Mouse (Mus musculus) MEL (cell line): ENCODE results near the gene Necab2. TPM values are rescaled to one million over a fixed set of nuclear protein-coding genes. Genes with fewer than 3 reads are reported as not detected.

ENCODE experiments used
- DNase-seq: peaks from one replicate; pipeline ENCODE4 v3.0.0; 2011; ENCODE audit warnings: low read depth, low spot score
- H3K27ac ChIP-seq: 2 replicates; pipeline ENCODE4 v1.5.1; 2012; ENCODE audit warnings: low read depth, mild to moderate bottlenecking, control low read depth, low read length, moderate library complexity; ENCODE audit not compliant: control insufficient read depth
- H3K27me3 ChIP-seq, 2 experiments: fragments of 150-350 bp in 1 of 2; sonication (generic) in 1 of 2; 2 replicates each; pipeline ENCODE4 v1.6.1; 2012; ENCODE audit warnings: low read length in 2 of 2, mild to moderate bottlenecking in 2 of 2, improper control_type of control experiment in 1 of 2, moderate library complexity in 1 of 2; ENCODE audit not compliant: insufficient read depth in 2 of 2, control insufficient read depth in 1 of 2
- H3K36me3 ChIP-seq, 2 experiments: 2 replicates each; pipeline ENCODE4 v1.6.1; 2012 to 2014; ENCODE audit warnings: low read length in 2 of 2, improper control_type of control experiment in 1 of 2, inconsistent platforms in 1 of 2, mild to moderate bottlenecking in 1 of 2; ENCODE audit not compliant: insufficient read depth in 2 of 2, control insufficient read depth in 1 of 2
- H3K4me1 ChIP-seq, 2 experiments: fragments of 150-350 bp in 1 of 2; sonication (generic) in 1 of 2; 2 replicates each; pipeline ENCODE4 v1.6.1; 2012; ENCODE audit warnings: low read length in 2 of 2, improper control_type of control experiment in 1 of 2, mild to moderate bottlenecking in 1 of 2; ENCODE audit not compliant: insufficient read depth in 2 of 2, control insufficient read depth in 1 of 2
- H3K4me3 ChIP-seq, 2 experiments: fragments of 150-350 bp in 1 of 2; sonication (generic) in 1 of 2; 2 replicates each; pipeline ENCODE4 v1.5.1; 2012; ENCODE audit warnings: low read depth in 2 of 2, low read length in 2 of 2, mild to moderate bottlenecking in 2 of 2, moderate library complexity in 2 of 2, control low read depth in 1 of 2, improper control_type of control experiment in 1 of 2; ENCODE audit not compliant: control insufficient read depth in 1 of 2, insufficient read depth in 1 of 2
- H3K79me2 ChIP-seq: 2 replicates; pipeline ENCODE4 v1.6.1; 2012; ENCODE audit warnings: mild to moderate bottlenecking, low read length, moderate library complexity; ENCODE audit not compliant: control insufficient read depth, poor library complexity, insufficient read depth
- H3K9ac ChIP-seq: 2 replicates; pipeline ENCODE4 v1.6.1; 2012; ENCODE audit warnings: low read depth, mild to moderate bottlenecking, control low read depth, low read length, moderate library complexity; ENCODE audit not compliant: control insufficient read depth, poor library complexity, severe bottlenecking
- H3K9me3 ChIP-seq: fragments of 150-350 bp; sonication (generic); replicated peaks from 2 replicates; pipeline ENCODE4 v1.6.1; 2012; ENCODE audit warnings: mild to moderate bottlenecking, low read length, improper control_type of control experiment, moderate library complexity; ENCODE audit not compliant: insufficient read depth
- BHLHE40 ChIP-seq: IDR thresholded peaks from 2 replicates; pipeline ENCODE4 v1.6.1; 2012; ENCODE audit warnings: low read depth, mild to moderate bottlenecking, inconsistent platforms, low read length, improper control_type of control experiment, borderline replicate concordance
- CHD2 ChIP-seq: IDR thresholded peaks from 2 replicates; pipeline ENCODE4 v1.6.1; 2011; ENCODE audit warnings: low read length, improper control_type of control experiment
- CTCF ChIP-seq, 3 experiments: IDR thresholded peaks in 2 of 3; conservative IDR thresholded peaks in 1 of 3; 2 replicates each; pipeline ENCODE4 v1.5.1; 2011 to 2012; ENCODE audit warnings: low read length in 3 of 3, low read depth in 2 of 3, mild to moderate bottlenecking in 2 of 3, improper control_type of control experiment in 1 of 3, inconsistent platforms in 1 of 3, mixed read lengths in 1 of 3, moderate library complexity in 1 of 3; ENCODE audit not compliant: control insufficient read depth in 1 of 3, insufficient read depth in 1 of 3, poor library complexity in 1 of 3, severe bottlenecking in 1 of 3
- E2F4 ChIP-seq: IDR thresholded peaks from 2 replicates; pipeline ENCODE4 v1.6.1; 2011; ENCODE audit warnings: low read depth, low read length, improper control_type of control experiment, borderline replicate concordance
- EP300 ChIP-seq, 2 experiments: IDR thresholded peaks; 2 replicates each; pipeline ENCODE4 v1.6.1; 2011; ENCODE audit warnings: improper control_type of control experiment in 2 of 2, low read length in 2 of 2, low read depth in 1 of 2, mild to moderate bottlenecking in 1 of 2
- ETS1 ChIP-seq: IDR thresholded peaks from 2 replicates; pipeline ENCODE4 v1.6.1; 2012; ENCODE audit warnings: low read depth, mild to moderate bottlenecking, inconsistent platforms, low read length, improper control_type of control experiment, moderate library complexity
- GABPA ChIP-seq: IDR thresholded peaks from 2 replicates; pipeline ENCODE4 v1.6.1; 2012; ENCODE audit warnings: low read depth, mild to moderate bottlenecking, inconsistent platforms, low read length, improper control_type of control experiment, moderate library complexity
- HCFC1 ChIP-seq: IDR thresholded peaks from 2 replicates; pipeline ENCODE4 v1.6.1; 2012; ENCODE audit warnings: low read depth, mild to moderate bottlenecking, inconsistent platforms, low read length, improper control_type of control experiment, moderate library complexity
- MAX ChIP-seq: IDR thresholded peaks from 2 replicates; pipeline ENCODE4 v1.6.1; 2011; ENCODE audit warnings: low read length, improper control_type of control experiment
- MEF2A ChIP-seq: IDR thresholded peaks from 2 replicates; pipeline ENCODE4 v1.6.1; 2014; ENCODE audit warnings: low read depth, mild to moderate bottlenecking, inconsistent platforms, low read length, improper control_type of control experiment; ENCODE audit not compliant: poor library complexity, insufficient replicate concordance, severe bottlenecking; ENCODE audit errors: extremely low read depth
- MXI1 ChIP-seq: IDR thresholded peaks from 2 replicates; pipeline ENCODE4 v1.6.1; 2011; ENCODE audit warnings: mild to moderate bottlenecking, low read depth, low read length, improper control_type of control experiment
- MYC ChIP-seq: IDR thresholded peaks from 2 replicates; pipeline ENCODE4 v1.6.1; 2011; ENCODE audit warnings: low read depth, mild to moderate bottlenecking, low read length, improper control_type of control experiment, moderate library complexity
- NELFE ChIP-seq: IDR thresholded peaks from 2 replicates; pipeline ENCODE4 v1.6.1; 2011; ENCODE audit warnings: low read depth, low read length, improper control_type of control experiment
- NRF1 ChIP-seq: IDR thresholded peaks from 2 replicates; pipeline ENCODE4 v1.6.1; 2014; ENCODE audit warnings: low read depth, mild to moderate bottlenecking, inconsistent platforms, low read length, improper control_type of control experiment, moderate library complexity; ENCODE audit not compliant: poor library complexity, insufficient read depth, severe bottlenecking
- POLR2A ChIP-seq, 2 experiments: IDR thresholded peaks; 2 replicates each; pipeline ENCODE4 v1.6.1; 2011 to 2012; ENCODE audit warnings: low read length in 2 of 2, mild to moderate bottlenecking in 2 of 2, control low read depth in 1 of 2, improper control_type of control experiment in 1 of 2, low read depth in 1 of 2, moderate library complexity in 1 of 2; ENCODE audit not compliant: control insufficient read depth in 1 of 2, insufficient read depth in 1 of 2, poor library complexity in 1 of 2
- POLR2AphosphoS2 ChIP-seq: IDR thresholded peaks from 2 replicates; pipeline ENCODE4 v1.6.1; 2011; ENCODE audit warnings: low read length, improper control_type of control experiment
- POLR2AphosphoS5 ChIP-seq: IDR thresholded peaks from 2 replicates; pipeline ENCODE4 v1.6.1; 2012; ENCODE audit warnings: low read depth, borderline replicate concordance, mild to moderate bottlenecking, inconsistent platforms, low read length, moderate library complexity, mixed read lengths
- RAD21 ChIP-seq: IDR thresholded peaks from 2 replicates; pipeline ENCODE4 v1.6.1; 2011; ENCODE audit warnings: mild to moderate bottlenecking, low read depth, low read length, improper control_type of control experiment
- RCOR1 ChIP-seq: IDR thresholded peaks from 2 replicates; pipeline ENCODE4 v1.6.1; 2012; ENCODE audit warnings: low read depth, mild to moderate bottlenecking, inconsistent platforms, low read length, improper control_type of control experiment
- SIN3A ChIP-seq: IDR thresholded peaks from 2 replicates; pipeline ENCODE4 v1.6.1; 2012; ENCODE audit warnings: low read length, improper control_type of control experiment, inconsistent platforms
- SMC3 ChIP-seq: IDR thresholded peaks from 2 replicates; pipeline ENCODE4 v1.6.1; 2011; ENCODE audit warnings: low read depth, low read length, improper control_type of control experiment
- USF2 ChIP-seq, 2 experiments: IDR thresholded peaks; 2 replicates each; pipeline ENCODE4 v1.6.1; 2011 to 2012; ENCODE audit warnings: improper control_type of control experiment in 2 of 2, low read length in 2 of 2, borderline replicate concordance in 1 of 2, inconsistent platforms in 1 of 2, low read depth in 1 of 2, mild to moderate bottlenecking in 1 of 2; ENCODE audit not compliant: insufficient read depth in 1 of 2
- ZC3H11A ChIP-seq: IDR thresholded peaks from 2 replicates; pipeline ENCODE4 v1.6.1; 2012; ENCODE audit warnings: low read depth, mild to moderate bottlenecking, inconsistent platforms, low read length, improper control_type of control experiment
- ZKSCAN1 ChIP-seq: IDR thresholded peaks from 2 replicates; pipeline ENCODE4 v1.6.1; 2012; ENCODE audit warnings: low read depth, mild to moderate bottlenecking, inconsistent platforms, low read length, improper control_type of control experiment, moderate library complexity
- ZMIZ1 ChIP-seq: IDR thresholded peaks from 2 replicates; pipeline ENCODE4 v1.6.1; 2012; ENCODE audit warnings: low read depth, mild to moderate bottlenecking, inconsistent platforms, low read length, improper control_type of control experiment, moderate library complexity
- ZNF384 ChIP-seq: IDR thresholded peaks from 2 replicates; pipeline ENCODE4 v1.6.1; 2012; ENCODE audit warnings: low read depth, mild to moderate bottlenecking, inconsistent platforms, low read length, improper control_type of control experiment
- polyA plus RNA-seq, 2 experiments: library from polyadenylated mRNA; stranded (reverse) in 1 of 2; unstranded in 1 of 2; fragments of >175 nt in 1 of 2; fragments of >200 nt in 1 of 2; gene quantifications; 2 replicates each; pipeline versions ENCODE4 v1.2.1 to v1.2.4; 2012; ENCODE audit warnings: low replicate concordance in 2 of 2, low read depth in 1 of 2; ENCODE audit not compliant: insufficient read length in 2 of 2, insufficient read depth in 1 of 2, missing spikeins in 1 of 2
- total RNA-seq: library from RNA; depleted of rRNA; stranded (reverse); fragments of 300-350 nt; gene quantifications from 2 replicates; pipeline ENCODE4 v1.2.3, GENCODE M21; 2012

Gene Necab2
- total and polyA plus RNA-seq, 3 experiments: 0.06 TPM; not detected in 2

DNA sequence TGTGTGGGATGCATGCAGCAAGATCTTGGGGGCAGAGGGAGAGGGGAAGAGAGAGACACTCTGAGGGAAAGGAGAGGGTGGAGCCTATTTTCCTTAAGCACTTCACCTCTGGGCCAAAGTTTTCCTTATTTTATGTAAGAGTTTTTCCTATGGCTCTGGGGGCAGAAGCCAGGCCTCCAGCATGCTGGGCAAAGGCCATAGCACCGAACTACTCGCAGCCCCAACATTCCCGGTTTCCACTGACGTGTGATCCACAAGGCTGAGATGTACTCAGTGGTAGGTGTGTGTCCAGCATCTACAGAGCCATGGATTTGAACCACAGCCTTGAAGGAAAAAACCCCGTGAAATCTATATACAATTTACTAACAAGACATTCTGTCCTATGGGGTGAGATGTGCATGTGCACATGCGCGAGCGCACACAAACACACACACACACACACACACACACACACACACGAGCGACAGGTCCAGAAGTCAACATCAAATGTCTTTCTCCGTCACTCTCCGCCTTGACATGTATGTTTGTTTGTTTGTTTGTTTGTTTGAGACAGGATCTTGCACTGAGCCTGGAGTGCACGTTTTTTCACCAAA is 12.8 kb upstream of the Necab2 start, which contains the start of gene Osgin1:
Gene Osgin1, plus strand, starts transcription at position 543 of the 593 bp plus-strand sequence.
- TF ChIP-seq POLR2AphosphoS5 (no peak), BHLHE40 (no peak), POLR2A (IDR thresholded peaks at IDR 0.05; ENCODE audit: control insufficient read depth in 1 of 2, insufficient read depth in 1 of 2, low read depth in 1 of 2, low read length in 2 of 2, poor library complexity in 1 of 2) (no peak), POLR2AphosphoS2 (no peak), NELFE (no peak), ZC3H11A (no peak), GABPA (no peak), ETS1 (no peak), NRF1 (no peak), MXI1 (no peak), MAX (no peak), CHD2 (no peak)
- H3K9ac ChIP-seq: no peak within 1 kb of the TSS
- peaks cover 0 to 8% of the 10 kb centered on the region in 2 experiments; a peak in 2 of 4 replicates for H3K4me1 ChIP-seq

GRCm38 (mm10) chr8:119434569-119434968 is 11.9 kb upstream of the Necab2 start:
- no peaks in the 10 kb centered on the region for H3K27me3 ChIP-seq
- peaks cover 0 to 8% of the 10 kb centered on the region in 2 experiments; a peak in 2 of 4 replicates for H3K4me1 ChIP-seq
- TF ChIP-seq ZKSCAN1 (no peak), SIN3A (no peak), EP300 (IDR thresholded peaks at IDR 0.05; ENCODE audit: low read depth in 1 of 2, low read length in 2 of 2) (no peak), MEF2A (no peak), ZMIZ1 (no peak), ZNF384 (no peak), POLR2AphosphoS2 (no peak), MAX (no peak), E2F4 (no peak), RAD21 (no peak), GABPA (no peak), RCOR1 (no peak), SMC3 (no peak), POLR2A (IDR thresholded peaks at IDR 0.05; ENCODE audit: control insufficient read depth in 1 of 2, insufficient read depth in 1 of 2, low read depth in 1 of 2, low read length in 2 of 2, poor library complexity in 1 of 2) (no peak), USF2 (IDR thresholded peaks at IDR 0.05; ENCODE audit: borderline replicate concordance in 1 of 2, insufficient read depth in 1 of 2, low read depth in 1 of 2, low read length in 2 of 2) (no peak), MYC (no peak), CTCF (IDR thresholded peaks at IDR 0.05 in 2 of 3, conservative IDR thresholded peaks at IDR 0.05 in 1 of 3; ENCODE audit: control insufficient read depth in 1 of 3, insufficient read depth in 1 of 3, low read depth in 2 of 3, low read length in 3 of 3, poor library complexity in 1 of 3, severe bottlenecking in 1 of 3) (no peak), HCFC1 (no peak)
- TF ChIP-seq, all 39 proteins: peak for 0
- no peaks in the 10 kb centered on the region for H3K9me3 ChIP-seq
- peaks cover 0 to 2% of the 10 kb centered on the region in 2 experiments; a peak in 2 of 4 replicates for H3K36me3 ChIP-seq
- H3K9ac ChIP-seq: no peak overlapping the region
- no peak overlapping the region for H3K4me3 ChIP-seq
- H3K27ac ChIP-seq: no peak overlapping the region
- no peaks in the 10 kb centered on the region for H3K79me2 ChIP-seq
- DNase-seq: no peak

More for the DNA sequence above, 12.8 kb upstream of the Necab2 start, which contains the start of gene Osgin1:
- Histone ChIP-seq H3K9me3 (no peaks in the 10 kb centered on the region), H3K27ac (no peak within 1 kb of the TSS), H3K36me3 (peaks cover 0 to 2% of the 10 kb centered on the region in 2 experiments; a peak in 2 of 4 replicates), H3K27me3 (no peaks in the 10 kb centered on the region), H3K79me2 (no peaks in the 10 kb centered on the region), H3K4me3 (no peak within 1 kb of the TSS)
- no peak for DNase-seq
